Mouse (Mus musculus): ENCODE data around the gene Cdk11b. TPM values are rescaled to one million over a fixed set of nuclear protein-coding genes. Genes with fewer than 3 reads are reported as not detected.

Gene Cdk11b
- total RNA-seq (2014; rRNA removed) (16.5 and 21.4 TPM in 2 replicates), polyA plus RNA-seq (2015; fragmentation: Nextera tagmentation; extraction: Ambion mirVana) (65.5 and 74.3 TPM in 2 replicates)

DNA sequence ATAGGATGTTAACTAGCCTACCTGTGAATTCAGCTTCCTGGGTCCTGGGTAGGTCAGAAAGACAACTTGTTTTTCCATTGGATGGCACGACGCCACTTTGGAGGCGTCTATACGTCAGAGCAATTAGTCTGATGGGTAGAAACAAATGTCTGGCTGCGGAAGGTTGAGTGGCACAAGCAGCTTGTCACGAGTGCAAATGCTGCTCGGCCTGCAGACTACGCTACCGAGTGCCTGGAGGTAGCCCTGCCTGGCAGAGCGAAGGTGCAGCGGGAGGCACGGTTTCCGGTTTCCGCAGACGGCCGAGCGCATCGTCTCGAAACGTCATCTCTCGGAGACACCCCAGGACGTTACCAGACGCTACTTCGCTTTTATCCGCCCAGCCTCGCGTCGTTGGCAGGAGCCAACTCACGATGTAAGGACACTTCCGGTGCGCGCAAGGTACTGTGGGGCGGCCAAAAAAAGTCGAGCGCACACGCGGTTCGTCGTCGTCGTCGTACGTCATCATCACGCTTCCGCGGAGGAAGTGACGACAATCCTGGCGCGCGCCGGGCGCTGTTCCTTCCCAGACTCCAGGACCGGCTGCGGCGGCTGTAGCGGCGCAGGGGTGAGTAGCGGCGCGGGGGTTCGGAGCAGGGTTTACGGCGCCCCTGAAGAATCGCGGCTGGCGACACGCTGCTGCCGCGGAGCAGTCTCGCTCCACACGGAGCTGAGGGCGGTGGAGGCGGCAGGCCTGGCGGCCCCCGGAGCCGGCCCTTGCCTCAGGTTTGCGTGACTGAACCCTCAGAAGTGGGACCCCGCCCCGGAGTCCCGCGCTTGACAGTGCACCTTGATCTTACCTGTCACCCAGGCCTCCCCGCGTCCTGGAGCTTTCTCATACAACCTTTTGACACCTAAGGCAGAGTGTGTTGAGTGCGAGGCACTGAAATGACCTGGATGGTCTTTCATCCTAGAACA lies at the start of gene Cdk11b:
TSS of gene Cdk11b (plus strand) at position 517 of the 954 bp plus-strand sequence.
- Histone ChIP-seq H3K9me3 (ENCODE audit: low read length) (no peaks in the 10 kb centered on the region), H3K27me3 (ENCODE audit: insufficient read depth, low read length) (no peaks in the 10 kb centered on the region), H3K4me3 (ENCODE audit: low read length) (peak within 1 kb of the TSS; percentile 99), H3K9ac (replicated peaks; ENCODE audit: low read length) (peak within 1 kb of the TSS; percentile 82), H3K27ac (peak within 1 kb of the TSS; percentile 69), H3K4me2 (ENCODE audit: low read depth, low read length) (peak within 1 kb of the TSS; percentile 85), H3K36me3 (ENCODE audit: insufficient read depth, low read length) (peaks cover 20% of the 10 kb centered on the region; the same call in 1 of the 2 replicates), H3K4me1 (ENCODE audit: insufficient read depth, low read length) (no peaks in the 10 kb centered on the region; the same call in 1 of the 2 replicates)
- no peak for TF ChIP-seq CTCF (IDR thresholded peaks at IDR 0.05; ENCODE audit: low read depth)
- peak; percentile 100 for DNase-seq (ENCODE audit: low spot score)
- under 1% methylated on average over 84 of the region's 84 CpGs for WGBS
- ATAC-seq = peak; percentile 100

DNA sequence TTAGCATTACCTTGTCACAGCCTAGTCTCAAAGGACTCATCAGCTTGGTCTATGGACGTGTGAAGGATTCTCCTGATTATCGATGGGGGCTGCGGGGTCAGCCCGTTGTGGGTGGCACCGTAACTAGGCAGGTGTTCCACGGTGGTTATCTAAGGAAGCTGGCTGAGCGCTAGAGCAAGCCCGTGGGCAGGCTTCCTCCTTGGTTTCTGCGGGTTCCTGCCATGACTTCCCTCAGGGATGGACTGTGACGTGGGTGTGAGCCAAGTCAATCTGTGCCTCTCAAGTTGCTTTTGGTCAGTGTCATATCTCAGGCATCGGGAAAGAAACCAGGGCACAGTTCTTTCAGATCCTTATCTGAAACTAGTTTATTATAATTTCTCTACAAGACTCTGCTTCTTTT lies 49.7 kb upstream of the Cdk11b start:
- Histone ChIP-seq H3K36me3 (ENCODE audit: insufficient read depth, low read length) (peaks cover 16% of the 10 kb centered on the region; the same call in 1 of the 2 replicates), H3K9me3 (ENCODE audit: low read length) (no peaks in the 10 kb centered on the region), H3K4me3 (ENCODE audit: low read length) (no peak overlapping the region), H3K4me1 (ENCODE audit: insufficient read depth, low read length) (no peaks in the 10 kb centered on the region), H3K27me3 (ENCODE audit: insufficient read depth, low read length) (no peaks in the 10 kb centered on the region), H3K4me2 (ENCODE audit: low read depth, low read length) (no peak overlapping the region), H3K27ac (no peak overlapping the region), H3K9ac (replicated peaks; ENCODE audit: low read length) (no peak overlapping the region)
- WGBS = 86% methylated on average over 11 of the region's 11 CpGs
- no peak for ATAC-seq
- TF ChIP-seq CTCF (IDR thresholded peaks at IDR 0.05; ENCODE audit: low read depth) = no peak
- no peak for DNase-seq (ENCODE audit: low spot score)

DNA sequence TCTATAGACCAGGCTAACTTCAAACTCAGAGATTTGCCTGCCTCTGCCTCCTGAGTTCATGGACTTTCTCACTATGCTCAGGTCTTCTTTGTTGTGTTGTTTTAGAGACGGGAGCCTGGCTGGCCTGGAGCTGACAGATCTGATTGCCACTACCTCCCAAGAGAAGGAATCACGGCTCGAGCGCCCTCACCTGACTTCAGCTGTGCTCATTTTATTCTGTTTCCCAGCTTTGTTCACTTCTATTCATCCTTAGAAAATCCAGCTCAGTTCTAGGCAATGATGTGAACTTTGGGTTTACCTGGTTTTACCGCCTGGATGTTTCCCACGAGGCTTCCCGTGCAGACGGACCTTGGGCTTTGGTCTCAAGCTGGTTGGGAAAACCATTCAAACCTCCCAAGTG lies 49.1 kb upstream of the Cdk11b start:
- no peak for TF ChIP-seq CTCF (IDR thresholded peaks at IDR 0.05; ENCODE audit: low read depth)
- H3K4me3 ChIP-seq (ENCODE audit: low read length) = no peak overlapping the region
- 85% methylated on average over 8 of the region's 8 CpGs for WGBS
- H3K27me3 ChIP-seq (ENCODE audit: insufficient read depth, low read length) = no peaks in the 10 kb centered on the region
- no peak for DNase-seq (ENCODE audit: low spot score)
- H3K27ac ChIP-seq = no peak overlapping the region
- H3K4me2 ChIP-seq (ENCODE audit: low read depth, low read length) = no peak overlapping the region
- no peaks in the 10 kb centered on the region for H3K9me3 ChIP-seq (ENCODE audit: low read length)
- peaks cover 16% of the 10 kb centered on the region; the same call in 1 of the 2 replicates for H3K36me3 ChIP-seq (ENCODE audit: insufficient read depth, low read length)
- H3K4me1 ChIP-seq (ENCODE audit: insufficient read depth, low read length) = no peaks in the 10 kb centered on the region
- ATAC-seq = no peak
- H3K9ac ChIP-seq (replicated peaks; ENCODE audit: low read length) = no peak overlapping the region

DNA sequence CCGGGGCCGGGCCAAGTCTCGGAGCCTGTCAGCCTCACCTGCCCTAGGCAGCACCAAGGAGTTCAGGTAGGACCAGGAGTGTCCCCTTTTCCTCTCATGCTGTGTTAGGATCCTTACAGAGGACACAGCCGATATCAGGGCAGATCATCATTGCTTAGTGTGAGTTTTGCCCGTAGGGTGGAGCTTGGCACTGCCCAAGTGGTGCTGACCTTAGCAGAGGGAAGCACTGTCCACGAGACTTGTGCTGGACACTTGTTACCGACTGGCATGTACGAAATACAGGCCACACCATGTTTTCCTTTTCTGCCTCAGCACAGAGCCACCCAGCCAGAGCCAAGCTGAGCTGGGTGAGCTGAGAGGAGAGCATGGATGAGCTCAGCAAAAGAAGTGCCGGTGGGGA lies 47.5 kb upstream of the Cdk11b start:
- DNase-seq (ENCODE audit: low spot score) (no peak), ATAC-seq (no peak)
- H3K4me3 ChIP-seq (ENCODE audit: low read length) = no peak overlapping the region
- no peaks in the 10 kb centered on the region for H3K9me3 ChIP-seq (ENCODE audit: low read length)
- no peak overlapping the region for H3K27ac ChIP-seq
- H3K4me2 ChIP-seq (ENCODE audit: low read depth, low read length) = no peak overlapping the region
- H3K36me3 ChIP-seq (ENCODE audit: insufficient read depth, low read length) = peaks cover 17% of the 10 kb centered on the region; the same call in 1 of the 2 replicates
- TF ChIP-seq CTCF (IDR thresholded peaks at IDR 0.05; ENCODE audit: low read depth) = no peak
- no peaks in the 10 kb centered on the region for H3K4me1 ChIP-seq (ENCODE audit: insufficient read depth, low read length)
- WGBS = 95% methylated on average over 9 of the region's 9 CpGs
- H3K27me3 ChIP-seq (ENCODE audit: insufficient read depth, low read length) = no peaks in the 10 kb centered on the region
- H3K9ac ChIP-seq (replicated peaks; ENCODE audit: low read length) = no peak overlapping the region

DNA sequence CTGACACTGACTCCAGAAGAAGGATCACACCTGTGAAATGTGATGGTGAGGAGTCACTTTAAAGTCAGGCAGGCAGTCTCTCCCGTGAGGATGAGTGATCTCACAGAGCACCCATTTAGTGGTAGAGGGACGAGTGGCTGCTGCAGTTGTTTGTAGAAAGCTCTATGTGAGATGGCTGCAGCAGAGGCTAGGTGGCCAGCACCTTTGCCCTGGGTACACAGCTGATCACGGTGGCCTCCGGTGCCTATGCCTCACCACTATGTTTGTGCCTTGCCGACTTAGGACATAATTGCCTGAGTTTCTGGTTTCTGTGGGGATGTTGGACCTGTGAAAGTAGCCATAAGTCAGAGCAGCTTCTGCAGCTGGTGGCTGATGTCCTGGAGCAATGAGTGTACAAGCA lies 46.9 kb upstream of the Cdk11b start:
- ATAC-seq (no peak), DNase-seq (ENCODE audit: low spot score) (no peak)
- Histone ChIP-seq H3K4me2 (ENCODE audit: low read depth, low read length) (no peak overlapping the region), H3K27me3 (ENCODE audit: insufficient read depth, low read length) (no peaks in the 10 kb centered on the region), H3K9me3 (ENCODE audit: low read length) (no peaks in the 10 kb centered on the region), H3K4me3 (ENCODE audit: low read length) (no peak overlapping the region), H3K36me3 (ENCODE audit: insufficient read depth, low read length) (peaks cover 22% of the 10 kb centered on the region; the same call in 1 of the 2 replicates), H3K9ac (replicated peaks; ENCODE audit: low read length) (no peak overlapping the region), H3K27ac (no peak overlapping the region), H3K4me1 (ENCODE audit: insufficient read depth, low read length) (no peaks in the 10 kb centered on the region)
- 92% methylated on average over 5 of the region's 5 CpGs for WGBS
- TF ChIP-seq CTCF (IDR thresholded peaks at IDR 0.05; ENCODE audit: low read depth) = no peak

DNA sequence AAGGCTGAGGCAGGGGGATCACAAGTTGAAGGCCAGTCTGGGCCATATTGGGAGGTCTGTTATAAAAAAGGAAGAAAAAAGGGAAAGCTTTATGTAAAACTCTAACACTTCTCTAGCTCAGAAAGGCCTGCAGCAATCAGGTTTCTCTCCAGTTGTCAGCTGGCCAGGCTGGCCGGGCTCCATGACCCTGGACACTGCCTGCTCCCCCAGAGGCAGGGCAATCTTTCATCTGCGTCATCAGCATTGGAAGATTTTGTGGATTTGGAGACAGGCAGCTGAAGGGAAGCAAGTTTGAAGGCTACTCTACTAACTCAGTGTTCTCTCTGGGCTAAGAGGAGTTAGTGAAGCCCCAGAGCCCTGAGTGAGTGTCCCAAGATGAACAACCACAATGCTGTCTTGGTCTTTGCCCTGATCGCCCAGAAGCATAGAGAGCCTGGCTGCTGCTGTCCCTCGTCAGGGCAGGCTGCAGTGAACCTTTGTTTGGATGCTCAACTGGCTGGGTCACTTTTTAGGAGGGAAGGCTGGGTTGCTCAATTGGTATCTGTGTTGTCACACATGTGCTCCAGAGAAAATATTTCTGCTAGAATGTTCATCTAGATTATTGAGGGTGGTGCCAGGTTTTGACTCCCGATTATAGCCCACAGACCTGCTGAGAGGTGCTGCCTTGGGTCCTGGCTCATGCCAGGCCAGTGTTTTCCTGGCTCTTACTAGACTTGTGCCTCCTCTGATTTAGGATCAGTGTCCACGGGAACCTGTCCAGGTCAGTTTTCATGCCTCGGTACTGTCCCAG lies 46.1 kb upstream of the Cdk11b start:
- ATAC-seq = no peak
- H3K36me3 ChIP-seq (ENCODE audit: insufficient read depth, low read length) = peaks cover 23% of the 10 kb centered on the region; the same call in 1 of the 2 replicates
- H3K27me3 ChIP-seq (ENCODE audit: insufficient read depth, low read length) = no peaks in the 10 kb centered on the region
- no peaks in the 10 kb centered on the region for H3K9me3 ChIP-seq (ENCODE audit: low read length)
- no peak overlapping the region for H3K4me2 ChIP-seq (ENCODE audit: low read depth, low read length)
- no peak for DNase-seq (ENCODE audit: low spot score)
- WGBS = 84% methylated on average over 7 of the region's 7 CpGs
- H3K27ac ChIP-seq = no peak overlapping the region
- H3K9ac ChIP-seq (replicated peaks; ENCODE audit: low read length) = no peak overlapping the region
- H3K4me1 ChIP-seq (ENCODE audit: insufficient read depth, low read length) = no peaks in the 10 kb centered on the region
- no peak for TF ChIP-seq CTCF (IDR thresholded peaks at IDR 0.05; ENCODE audit: low read depth)
- no peak overlapping the region for H3K4me3 ChIP-seq (ENCODE audit: low read length)

Data from hindbrain, postnatal 0 days (tissue).